Mouse (Mus musculus) mesoderm, embryonic 11.5 days (tissue): ENCODE data around the gene Adamts17.
A peak's percentile ranks its signal among the peaks of the same experiment; 100 is the strongest.

Experiments used
- DNase-seq: peaks from one replicate; pipeline ENCODE4 v3.0.0-alpha.2; 2012; ENCODE audit warnings: low read depth, low spot score

Adamts17 gene

GRCm38 (mm10) chr7:66969199-66969598 is 129.7 kb downstream of the Adamts17 start:
- DNase-seq: no peak

- DNase-seq: no peak
Observed at GRCm38 (mm10) chr7:66970235-66970634, 130.7 kb downstream of the Adamts17 start.

DNA sequence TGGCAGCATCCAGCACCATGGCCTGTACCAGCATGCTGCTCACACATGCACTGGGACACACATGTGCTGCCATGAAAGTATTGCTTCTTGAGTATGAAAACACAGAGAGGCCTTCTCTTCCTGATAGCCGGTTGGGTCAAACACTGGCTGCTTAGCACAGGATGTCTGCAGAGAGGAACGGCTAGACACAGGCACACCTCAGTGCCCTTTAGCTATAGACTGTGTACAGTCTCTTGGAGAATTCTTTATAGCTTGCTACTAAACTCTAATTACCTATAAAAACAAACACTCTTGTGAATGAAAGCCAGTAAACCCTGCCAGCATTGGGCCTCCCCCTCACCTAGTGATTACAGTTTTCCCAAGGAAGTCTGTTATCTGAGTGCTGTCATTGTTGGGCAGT is 131.4 kb downstream of the Adamts17 start:
- DNase-seq: no peak

DNA sequence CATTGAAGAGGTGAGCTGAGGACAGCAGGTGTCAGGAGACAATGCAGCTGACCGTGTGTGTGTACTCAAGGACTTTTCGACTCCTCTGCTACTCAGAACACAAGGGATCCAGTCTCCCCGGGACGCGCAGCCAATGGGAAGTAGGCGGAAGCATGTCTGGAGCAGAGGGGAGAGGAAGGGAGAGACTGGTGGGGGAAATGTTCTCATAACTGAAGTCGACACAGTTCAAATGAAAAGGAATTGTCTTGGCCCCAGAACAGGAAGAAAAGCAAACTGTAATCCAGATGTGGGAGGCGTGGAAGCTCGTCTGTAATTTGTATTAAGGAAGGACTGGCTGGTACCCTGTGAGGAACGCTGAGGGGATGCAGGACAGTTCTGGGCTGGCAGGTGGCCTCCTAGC is 135.3 kb downstream of the Adamts17 start:
- DNase-seq: no peak

GRCm38 (mm10) chr7:66976371-66976770 is 136.8 kb downstream of the Adamts17 start:
- DNase-seq: no peak

DNA sequence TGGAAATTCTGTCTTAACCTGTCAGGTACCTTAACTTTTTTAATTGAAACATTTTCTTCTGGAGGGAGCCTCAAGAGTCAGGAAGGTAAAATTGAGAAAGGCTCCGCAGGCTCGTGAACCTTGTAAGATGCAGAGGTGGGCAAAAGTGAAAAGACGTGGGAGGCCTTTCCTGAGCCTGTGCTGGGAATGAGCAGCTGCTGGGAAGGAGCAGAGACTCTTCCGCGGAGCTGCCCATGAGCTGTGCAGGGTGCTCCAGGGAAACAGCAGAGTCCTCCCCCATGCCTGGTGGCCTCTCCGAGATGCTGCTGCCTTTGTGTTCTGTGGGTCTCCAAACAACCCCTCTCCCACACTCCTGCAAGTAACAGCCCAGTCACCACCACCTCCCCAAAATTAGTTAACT is 142.1 kb downstream of the Adamts17 start:
- no peak for DNase-seq

DNA sequence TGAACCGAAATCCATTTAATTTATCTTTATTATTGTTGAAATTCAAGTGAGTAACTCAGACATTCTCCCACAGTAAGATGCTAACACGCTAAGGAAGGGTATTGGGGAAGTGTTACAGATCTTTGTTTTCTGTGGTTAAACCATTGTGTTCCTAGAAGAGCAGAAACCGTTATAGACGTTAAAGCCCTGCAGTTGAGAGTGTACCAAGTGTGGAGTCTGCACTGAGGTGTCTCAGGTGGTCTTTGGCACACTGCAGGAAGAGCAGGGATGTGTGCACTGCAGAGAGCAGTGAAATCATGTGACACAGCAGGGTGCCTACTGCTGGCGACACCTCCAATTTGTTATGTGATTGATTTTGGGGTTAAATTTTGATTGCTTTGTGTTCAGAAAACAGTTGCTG is 142.5 kb downstream of the Adamts17 start:
- no peak for DNase-seq

- DNase-seq: no peak
Observed at GRCm38 (mm10) chr7:66987671-66988070, 148.1 kb downstream of the Adamts17 start.

- DNase-seq: no peak
Observed at GRCm38 (mm10) chr7:66988441-66988840, 148.9 kb downstream of the Adamts17 start.

- no peak for DNase-seq
Observed at GRCm38 (mm10) chr7:66989357-66990045, 150.0 kb downstream of the Adamts17 start.

DNA sequence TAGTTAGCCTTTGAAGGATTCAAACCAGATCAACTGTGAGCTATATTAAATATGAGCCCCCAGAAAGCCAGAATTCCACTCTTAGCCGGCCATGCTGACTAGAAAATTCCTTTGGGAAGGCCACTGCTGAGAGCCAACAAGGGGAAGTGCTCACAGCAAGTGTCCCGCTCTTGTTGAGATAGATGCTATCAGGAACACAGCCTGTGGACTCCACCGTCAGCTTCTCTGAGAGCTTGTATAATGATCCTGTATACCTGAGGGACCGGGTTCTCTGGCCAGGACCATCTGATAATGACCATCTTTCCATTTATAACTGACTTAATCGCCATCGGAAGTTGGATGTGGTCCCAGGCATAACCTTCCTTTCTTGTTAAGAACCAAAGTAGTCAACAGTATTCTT is 159.3 kb downstream of the Adamts17 start:
- DNase-seq: no peak

- no peak for DNase-seq
Observed at GRCm38 (mm10) chr7:67003648-67004047, 164.1 kb downstream of the Adamts17 start.

- no peak for DNase-seq
Observed at GRCm38 (mm10) chr7:67004220-67004619, 164.7 kb downstream of the Adamts17 start.

- DNase-seq: no peak
Observed at GRCm38 (mm10) chr7:67009841-67010240, 170.3 kb downstream of the Adamts17 start.

- DNase-seq: no peak
Observed at GRCm38 (mm10) chr7:67012011-67012751, 172.6 kb downstream of the Adamts17 start.

DNA sequence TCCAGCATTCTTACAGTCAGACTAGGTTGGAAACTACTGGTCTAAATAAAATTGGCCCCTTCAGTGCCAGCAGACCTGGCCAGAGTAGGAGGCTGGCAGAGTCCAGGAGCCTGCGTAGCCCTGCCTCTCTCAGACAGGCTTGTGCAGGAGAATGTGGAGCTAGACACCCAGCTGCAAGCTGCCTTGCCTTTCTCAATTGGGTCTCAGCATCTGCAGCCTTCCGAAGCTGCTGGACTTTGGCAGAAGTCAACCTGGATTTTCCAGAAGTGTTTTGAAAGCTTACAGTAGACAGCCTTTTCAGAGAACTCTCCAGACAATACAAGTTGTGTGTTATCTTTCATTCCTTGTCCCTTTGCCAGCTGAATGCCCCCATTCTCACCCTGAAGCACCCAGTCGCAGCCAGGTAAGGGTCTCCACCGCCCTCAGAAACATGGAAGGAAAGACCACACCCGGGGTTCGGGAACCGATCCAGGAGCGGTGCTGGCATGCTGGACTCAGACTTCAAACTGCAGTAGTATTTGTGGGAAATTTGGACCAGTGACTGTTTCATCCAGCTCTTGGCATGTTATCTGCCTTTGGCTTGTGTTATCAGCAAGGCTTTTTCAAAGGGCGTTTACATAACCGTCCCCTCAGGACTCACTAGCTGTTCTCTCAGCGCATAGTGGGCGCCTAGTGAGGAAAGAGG is 173.8 kb downstream of the Adamts17 start:
- no peak for DNase-seq

DNA sequence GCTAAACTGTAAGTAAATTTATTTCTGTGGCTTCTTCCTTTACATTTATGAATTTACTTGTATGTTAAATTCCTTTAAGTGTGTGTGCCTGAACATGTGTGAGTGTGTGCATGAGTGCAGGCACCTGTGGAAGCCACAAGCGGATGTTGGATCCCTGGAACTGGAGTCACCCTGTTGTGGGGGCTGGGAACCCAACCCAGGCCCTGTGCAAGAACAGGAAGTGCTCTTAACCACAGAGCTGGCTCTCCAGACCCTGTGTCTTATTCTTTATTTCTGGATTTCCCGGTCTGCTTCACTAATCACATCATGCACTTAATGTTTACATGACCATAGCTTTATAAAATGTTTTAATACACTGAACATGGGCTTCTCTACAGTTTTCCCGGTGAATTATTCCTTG is 180.4 kb downstream of the Adamts17 start:
- no peak for DNase-seq

GRCm38 (mm10) chr7:67026114-67027070 is 186.9 kb downstream of the Adamts17 start:
- DNase-seq: peak; percentile 45

GRCm38 (mm10) chr7:67027216-67027615 is 187.7 kb downstream of the Adamts17 start:
- no peak for DNase-seq

GRCm38 (mm10) chr7:67027696-67028095 is 188.2 kb downstream of the Adamts17 start:
- DNase-seq: no peak

DNA sequence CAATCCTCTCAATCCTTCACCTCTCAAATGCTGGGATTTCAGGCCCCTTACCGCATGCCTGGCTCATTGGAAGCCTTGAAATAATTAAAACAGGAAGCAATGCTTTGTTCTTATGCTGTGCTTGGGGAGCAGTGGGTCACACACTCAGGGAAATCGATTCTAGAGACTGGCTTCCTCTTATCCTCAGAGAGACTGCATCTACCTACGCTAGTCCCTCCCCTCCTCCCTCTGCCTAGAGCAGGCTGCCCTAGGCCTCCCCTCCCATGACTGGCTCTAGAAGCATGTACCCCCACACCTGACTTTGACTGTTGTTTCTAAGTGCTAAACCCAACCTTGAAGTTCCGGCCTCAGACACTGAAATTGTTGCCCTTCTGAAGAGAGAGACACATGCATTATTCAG is 189.4 kb downstream of the Adamts17 start:
- no peak for DNase-seq

DNA sequence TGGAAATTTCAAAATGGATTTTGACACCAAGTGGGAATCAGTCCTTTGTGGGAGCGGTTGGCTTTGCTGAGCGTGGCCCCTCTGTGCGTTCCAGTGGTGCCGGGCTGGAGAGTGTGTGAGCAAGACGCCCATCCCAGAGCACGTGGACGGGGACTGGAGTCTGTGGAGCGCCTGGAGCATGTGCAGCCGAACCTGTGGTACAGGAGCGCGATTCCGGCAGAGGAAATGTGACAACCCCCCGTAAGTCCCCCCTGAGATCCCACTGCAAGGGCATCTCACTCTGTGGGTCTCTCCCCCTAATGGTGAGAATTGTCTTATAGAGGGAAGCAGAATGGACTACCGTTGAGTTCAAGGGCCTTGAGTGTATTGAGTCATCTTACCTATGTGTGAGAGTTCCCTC is 189.9 kb downstream of the Adamts17 start:
- no peak for DNase-seq
